Mouse (Mus musculus) right cerebral cortex, postnatal 4 days (tissue): ENCODE measurements around the gene Fth1.
"Not testable (repeated sequence)": the region's sequence is repeated elsewhere in the genome, so short reads cannot be mapped to it uniquely, and the experiment has no call there.

ENCODE experiments used
- DNase-seq: peaks from one replicate; pipeline ENCODE4 v3.0.0-alpha.2; 2022

Gene Fth1

GRCm38 (mm10) chr19:9980258-9980657 lies at the start of gene Fth1:
TSS of gene Fth1 (plus strand) at chr19:9980598.
- no peak for DNase-seq

DNA sequence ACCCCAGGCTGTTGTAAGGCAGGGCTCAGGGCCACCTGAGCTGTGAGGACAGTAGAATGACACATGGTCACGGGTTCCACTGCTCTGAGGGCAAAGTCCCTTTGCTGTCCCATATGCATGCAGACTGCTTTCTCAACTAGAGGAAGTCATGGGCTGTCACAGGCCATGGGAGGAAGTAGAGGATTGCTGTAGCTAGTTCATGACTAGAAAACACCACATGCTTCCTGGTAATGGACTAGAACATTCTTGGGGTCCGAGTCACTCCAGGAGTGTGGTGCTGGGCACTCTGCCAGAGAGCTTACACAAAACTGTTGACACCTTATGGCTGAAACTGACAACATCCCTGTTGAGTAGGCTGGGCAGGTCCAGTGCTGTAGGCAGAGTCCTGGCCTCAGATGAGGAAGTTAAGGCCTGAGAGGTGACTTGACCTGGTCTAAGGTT lies 49.2 kb upstream of the Fth1 start:
- not testable (repeated sequence) for DNase-seq

DNA sequence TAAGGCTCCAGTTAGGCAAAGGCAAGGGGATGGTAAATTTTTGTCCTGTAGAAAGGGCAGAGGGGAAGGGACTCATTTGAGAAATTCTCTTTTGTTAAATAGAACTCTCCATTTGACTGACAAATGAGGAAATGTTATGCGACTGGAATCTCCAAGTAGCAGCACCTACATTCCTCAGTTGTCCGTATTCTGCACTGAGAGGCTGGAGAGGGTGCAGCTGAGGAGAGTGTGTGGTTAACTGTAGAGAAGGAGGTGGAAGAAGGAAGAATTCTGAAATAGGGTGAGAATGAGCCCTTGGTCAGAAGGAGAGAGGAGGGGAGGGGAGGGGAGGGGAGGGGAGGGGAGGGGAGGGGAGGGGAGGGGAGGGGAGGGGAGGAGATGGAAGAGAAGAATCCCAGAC lies 46.5 kb upstream of the Fth1 start:
- DNase-seq = no peak

DNA sequence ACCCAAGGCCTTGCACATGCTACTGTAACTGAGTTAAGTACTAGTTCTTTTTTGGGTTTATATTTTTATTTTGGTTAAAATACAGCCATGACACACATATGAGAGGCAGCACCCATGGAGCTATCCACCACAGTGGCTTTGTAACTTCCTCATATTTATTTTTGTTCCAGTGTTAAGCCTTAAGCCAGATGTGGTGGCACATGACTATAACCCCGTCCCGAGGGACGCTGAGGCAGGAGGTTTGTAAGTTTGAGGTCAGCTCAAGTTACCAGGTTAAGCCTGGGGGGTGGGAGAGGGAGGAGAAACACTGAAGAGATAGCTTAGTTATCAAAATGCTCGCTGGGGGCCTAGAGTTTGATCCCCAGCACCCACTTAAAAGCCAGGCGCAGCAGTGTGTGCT lies 43.8 kb upstream of the Fth1 start:
- no peak for DNase-seq

GRCm38 (mm10) chr19:9937428-9937827 lies 43.0 kb upstream of the Fth1 start:
- no peak for DNase-seq

GRCm38 (mm10) chr19:9938156-9938823 lies 42.1 kb upstream of the Fth1 start:
- DNase-seq = no peak

GRCm38 (mm10) chr19:9938824-9939303 lies 41.5 kb upstream of the Fth1 start:
- no peak for DNase-seq

DNA sequence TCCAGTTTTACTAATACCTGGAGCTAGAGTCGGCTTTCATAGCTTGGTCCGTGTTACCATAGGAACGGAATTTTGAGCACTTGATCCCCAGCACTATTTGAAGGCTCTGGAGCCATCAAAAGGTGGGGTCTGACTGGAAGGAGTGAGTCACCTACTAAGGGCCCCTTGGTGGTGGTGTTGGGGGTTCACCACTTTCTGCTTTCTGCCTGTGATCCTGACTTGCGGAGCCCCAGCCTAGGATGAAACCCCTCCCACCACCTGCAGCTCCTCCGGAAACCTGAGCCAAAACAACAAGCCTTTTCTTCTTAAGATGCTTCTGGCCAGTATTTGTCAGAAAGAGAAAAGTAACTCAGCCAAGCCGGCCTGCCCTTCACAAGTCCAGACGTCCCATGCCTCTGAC lies 40.6 kb upstream of the Fth1 start:
- no peak for DNase-seq

DNA sequence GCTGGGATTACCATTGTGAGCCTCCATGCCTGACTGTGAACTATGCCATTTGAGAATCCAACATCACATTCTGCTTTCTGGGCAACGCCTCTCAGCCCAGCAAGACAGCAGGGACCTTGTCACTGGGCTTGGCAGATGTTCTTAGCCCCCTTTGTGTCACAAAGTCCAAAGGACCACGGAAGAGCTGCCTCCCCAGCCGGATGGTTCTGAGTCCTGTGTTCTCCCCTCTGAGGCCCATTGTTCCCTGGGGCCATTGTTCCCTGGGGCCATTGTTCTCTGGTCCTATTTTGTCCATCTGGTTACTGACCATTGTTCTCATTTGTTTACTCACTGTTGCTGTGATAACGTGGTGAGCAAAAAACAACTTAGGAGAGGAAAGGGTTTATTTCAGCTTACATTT lies 39.5 kb upstream of the Fth1 start:
- DNase-seq = no peak

DNA sequence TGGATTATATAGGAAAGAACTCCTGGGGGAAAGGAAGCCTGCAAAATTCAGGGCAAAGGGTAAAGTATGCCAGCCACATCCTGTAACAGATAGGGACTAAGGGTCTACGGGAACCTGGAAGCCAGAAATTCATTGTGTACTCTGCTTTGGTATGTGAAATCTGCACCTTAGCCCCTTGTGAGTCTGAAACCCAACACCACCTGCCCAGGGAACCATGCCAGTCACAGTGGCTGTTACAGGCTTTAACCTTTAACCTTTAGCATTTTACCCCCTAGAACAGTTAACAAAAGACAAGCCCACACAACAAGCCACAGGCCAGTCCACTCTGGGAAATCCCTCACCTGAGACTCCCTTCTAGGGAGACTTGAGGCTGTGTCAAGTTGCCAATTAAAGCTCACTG lies 38.6 kb upstream of the Fth1 start:
- DNase-seq = no peak

DNA sequence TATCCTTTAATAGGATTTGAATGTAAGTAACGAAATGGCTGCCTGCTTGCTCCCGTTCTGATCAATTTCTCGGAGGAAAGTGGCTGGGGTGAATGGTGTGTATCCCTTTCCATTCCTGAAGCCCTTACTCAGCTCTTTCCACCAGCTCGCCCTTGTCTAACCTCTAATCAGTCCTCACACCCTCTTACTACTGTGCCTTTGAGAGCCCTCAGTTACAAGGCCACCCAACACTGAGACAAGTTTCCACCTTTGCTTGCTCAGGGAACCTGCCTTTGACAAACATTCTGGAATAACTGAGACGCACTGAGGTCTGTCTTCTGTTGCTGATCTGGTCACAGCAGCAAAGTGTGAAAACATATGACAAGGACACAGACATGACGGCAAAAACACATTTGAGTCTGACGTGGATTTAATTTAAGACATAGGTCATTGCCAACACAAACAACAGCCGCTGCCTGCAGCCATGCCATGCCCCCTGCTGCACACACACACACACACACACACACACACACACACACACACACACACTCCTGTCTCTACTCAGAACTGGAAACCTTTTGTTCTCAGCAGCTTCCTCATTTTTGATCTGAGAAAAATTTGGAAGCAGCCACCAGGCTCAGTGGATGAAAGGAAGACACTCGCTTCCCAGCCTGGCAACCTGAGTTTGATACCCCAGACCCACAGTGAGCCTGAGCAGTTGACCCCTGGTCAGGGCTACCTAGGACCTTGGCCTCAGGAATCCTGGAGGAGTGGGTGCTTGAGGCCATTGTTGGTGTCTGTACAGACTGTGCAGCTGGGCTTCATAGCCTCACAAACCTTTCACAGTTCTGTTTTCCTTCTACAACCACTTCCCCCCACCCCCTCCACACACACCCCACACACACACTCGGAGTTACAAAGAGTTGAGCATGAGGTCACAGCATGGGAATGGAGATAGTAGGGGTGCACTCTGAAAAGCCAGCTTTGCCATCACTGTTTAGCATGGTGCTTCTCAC lies 37.6 kb upstream of the Fth1 start:
- no peak for DNase-seq

DNA sequence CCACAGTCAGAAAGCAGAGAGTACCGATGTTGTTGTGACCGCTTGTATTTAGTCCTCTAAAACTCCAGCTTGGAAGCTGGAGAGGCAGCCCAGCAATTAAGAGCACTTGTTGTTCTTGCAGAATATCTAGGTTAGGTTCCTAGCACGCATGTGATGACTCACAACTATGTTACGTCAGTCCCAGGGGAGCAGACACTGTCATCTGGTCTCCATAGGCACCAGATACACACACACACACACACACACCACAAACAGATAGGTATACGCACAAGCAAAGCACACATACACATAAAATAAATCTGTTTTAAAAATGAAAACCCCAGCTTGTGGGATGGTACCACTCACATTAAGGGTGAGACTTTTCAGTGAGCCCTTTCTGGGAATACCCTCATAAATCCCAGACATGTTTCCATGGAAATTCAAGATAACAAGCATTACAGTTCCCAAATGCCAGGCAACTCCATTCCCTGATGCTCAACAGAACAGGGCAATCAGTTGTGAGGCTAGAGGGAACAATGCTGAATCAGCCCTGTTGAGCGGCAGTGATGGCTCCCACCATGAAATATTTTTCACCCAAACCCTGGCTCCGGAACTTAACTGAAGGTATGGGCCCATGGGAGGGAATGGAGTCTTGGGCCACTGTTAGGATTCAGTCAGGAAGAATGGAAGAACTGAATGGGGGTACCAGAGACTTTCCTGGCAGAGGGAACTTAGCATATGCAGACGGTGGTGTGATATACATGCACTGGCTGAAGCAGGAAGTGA lies 34.4 kb upstream of the Fth1 start:
- DNase-seq = no peak

GRCm38 (mm10) chr19:9946986-9947385 lies 33.4 kb upstream of the Fth1 start:
- DNase-seq = no peak

- no peak for DNase-seq
These were observed 28.0 kb upstream of the Fth1 start for GRCm38 (mm10) chr19:9952390-9952789.

- no peak for DNase-seq
These were observed 27.5 kb upstream of the Fth1 start for GRCm38 (mm10) chr19:9952912-9953311.

DNA sequence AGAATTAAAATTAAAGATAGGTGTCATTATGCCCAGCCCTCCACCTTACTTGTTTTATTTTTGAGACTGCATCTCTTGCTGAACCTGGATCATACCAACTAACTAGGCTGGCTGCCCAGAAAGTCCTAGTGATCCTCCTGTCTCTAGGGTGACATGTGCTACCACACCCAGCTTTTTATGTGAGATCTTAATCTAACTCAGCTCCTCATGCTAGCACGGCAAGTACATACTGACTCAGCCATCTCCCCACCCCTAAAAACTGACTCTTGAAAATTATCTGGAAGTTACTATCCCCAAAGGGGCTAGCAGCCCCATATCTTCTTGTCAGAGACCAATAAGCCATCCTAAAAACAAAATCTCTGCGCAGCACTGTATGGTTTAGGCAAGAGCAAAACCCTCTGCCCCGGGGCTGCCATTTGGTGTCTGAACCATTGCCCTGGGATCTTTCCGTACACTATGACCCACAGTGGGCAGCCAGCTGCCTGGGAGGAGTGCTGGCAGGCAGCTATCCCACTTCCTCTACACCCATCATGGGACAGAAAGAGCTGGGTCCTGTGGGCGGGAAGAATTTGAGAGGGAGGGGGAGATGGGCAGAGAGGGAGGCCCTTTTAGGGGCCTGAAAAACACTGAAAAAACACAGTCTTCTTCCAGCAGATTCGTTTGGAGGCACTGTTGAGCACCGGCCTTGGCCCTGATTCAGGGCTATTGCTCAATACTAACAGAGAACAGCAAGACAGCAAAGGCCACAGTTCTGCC lies 26.2 kb upstream of the Fth1 start:
- DNase-seq = no peak

- no peak for DNase-seq
These were observed 25.6 kb upstream of the Fth1 start for GRCm38 (mm10) chr19:9954811-9955202.

DNA sequence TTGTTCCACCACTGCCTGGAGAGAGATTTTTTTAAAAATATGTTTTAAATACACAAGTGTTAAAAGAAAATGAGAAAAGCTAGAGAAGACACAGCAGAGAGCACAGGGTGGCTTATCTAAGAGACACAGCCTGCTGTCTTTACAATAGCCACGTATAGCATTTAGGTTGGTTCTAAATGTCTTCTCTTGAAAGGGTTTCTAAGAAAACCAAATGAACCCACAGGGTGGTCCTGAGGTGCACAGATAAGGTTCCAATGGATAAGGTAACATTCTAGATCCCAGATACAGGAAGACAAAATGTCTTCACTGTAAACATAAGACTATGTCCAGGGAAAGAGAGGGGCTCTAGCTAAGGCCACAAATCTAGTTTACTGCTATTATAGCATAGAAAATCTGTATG lies 25.0 kb upstream of the Fth1 start:
- DNase-seq = no peak

- DNase-seq = no peak
These were observed 23.6 kb upstream of the Fth1 start for GRCm38 (mm10) chr19:9956624-9957388.

- DNase-seq = no peak
These were observed 22.4 kb upstream of the Fth1 start for GRCm38 (mm10) chr19:9957965-9958364.

DNA sequence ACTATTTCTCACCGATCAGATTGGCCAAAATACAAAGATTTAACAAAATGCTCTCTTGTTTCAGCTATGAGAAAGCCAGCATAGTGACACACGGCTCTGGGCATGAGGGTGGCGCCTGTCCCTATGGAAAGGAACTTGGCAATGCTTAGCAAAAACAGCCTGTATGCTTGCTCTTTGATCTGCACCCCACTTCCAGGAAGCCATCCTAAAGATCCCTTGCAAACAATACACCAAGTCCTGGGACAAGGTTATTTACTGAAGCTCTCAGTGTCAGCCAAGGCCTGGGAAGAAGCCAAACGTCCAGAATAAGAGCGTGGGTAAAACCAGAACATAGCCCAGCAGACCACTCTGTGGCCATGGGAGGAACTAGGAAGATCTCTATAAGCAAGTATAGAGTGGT lies 19.6 kb upstream of the Fth1 start:
- no peak for DNase-seq
